Mouse (Mus musculus): ENCODE measurements around the gene Gm11084. TPM values are rescaled to one million over a fixed set of nuclear protein-coding genes. Genes with fewer than 3 reads are reported as not detected.
"Not testable (repeated sequence)": the region's sequence is repeated elsewhere in the genome, so short reads cannot be mapped to it uniquely, and the experiment has no call there.

Gm11084 gene
- polyA plus RNA-seq (2017; shearing (Covaris generic)), result not detected

DNA sequence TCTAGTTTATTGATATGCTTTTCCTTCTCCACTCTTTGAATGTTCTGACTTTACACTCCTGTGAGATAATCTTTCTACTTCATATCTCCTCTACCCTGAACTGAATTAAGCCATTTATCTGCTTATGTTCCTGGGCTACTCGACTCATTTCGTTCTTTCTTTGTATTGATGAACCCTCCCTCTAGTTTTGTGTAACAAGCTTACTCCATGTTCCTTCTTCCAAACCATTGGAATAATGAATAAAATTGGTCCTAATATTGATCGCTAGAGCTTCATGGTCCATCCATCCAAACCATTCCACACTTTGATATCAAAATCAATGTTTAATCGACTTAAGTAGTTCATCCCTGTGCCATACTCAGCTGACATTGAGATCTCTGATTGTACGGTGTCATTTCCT, at the start of gene Gm11084:
Gene Gm11084 (minus strand): TSS at position 101 of the 400 bp plus-strand sequence.
- ATAC-seq, result no peak

DNA sequence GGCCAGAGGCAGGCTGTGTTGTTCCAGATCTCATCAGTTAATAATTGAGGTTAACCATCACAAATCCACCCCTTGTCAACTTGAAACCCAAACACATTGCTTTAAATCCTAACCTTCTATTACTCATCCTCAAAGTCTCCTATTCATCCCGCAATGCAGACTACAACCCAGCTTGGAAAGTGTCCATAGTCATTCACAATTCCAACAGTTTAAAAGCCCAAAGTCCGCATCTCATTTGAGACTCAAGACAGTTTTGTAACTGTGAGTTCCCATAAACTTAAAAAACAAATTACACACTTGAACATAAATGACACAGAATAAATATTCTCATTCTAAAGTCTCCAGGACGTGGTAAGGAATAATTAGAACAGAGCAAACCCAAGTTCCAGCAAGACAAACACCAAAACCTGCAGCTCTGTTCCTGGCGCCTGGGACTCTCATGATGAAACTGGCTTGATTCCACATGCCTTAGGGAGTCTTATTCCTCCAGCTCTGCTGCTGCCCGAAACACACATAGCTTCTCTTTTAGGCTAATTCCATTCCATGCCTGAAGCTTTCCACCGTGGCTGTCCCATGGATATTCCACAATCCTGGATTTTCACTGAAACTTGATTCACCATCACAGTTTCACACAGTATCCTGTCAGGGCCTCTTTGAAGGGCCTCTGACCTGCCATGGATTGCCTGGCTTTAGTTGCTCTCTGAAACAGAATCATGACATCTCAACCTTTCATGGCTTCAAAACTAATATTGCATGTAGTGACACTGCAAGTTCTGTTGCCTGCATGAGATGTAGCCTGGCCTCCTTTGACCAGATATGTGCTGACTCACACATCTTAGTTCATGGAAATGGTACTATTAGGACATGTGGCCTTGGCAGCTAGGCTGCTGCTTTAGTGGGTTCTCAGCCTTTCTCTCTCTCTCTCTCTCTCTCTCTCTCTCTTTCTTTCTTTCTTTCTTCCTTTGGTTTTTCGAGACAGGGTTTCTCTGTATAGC, 44.8 kb upstream of the Gm11084 start:
- ATAC-seq, result no peak

DNA sequence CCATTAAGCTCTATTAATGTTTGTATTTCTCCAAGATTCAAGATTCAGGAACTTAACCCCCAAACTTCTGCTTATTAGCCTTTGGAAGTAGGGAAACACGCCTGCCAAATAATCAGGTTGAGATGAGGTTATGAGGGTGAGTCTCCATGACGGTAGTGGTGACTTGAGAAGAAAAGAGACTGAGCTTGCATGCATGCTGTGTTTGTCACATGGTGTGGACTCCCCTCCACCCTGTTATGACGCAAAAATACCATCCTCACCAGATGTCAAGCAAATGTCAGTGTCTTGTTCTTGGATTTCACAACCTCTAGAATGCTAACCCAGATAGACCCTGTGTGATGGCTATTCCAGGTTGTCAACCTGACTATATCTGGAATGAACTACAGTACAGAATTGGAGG, 43.3 kb upstream of the Gm11084 start:
- ATAC-seq, result no peak

DNA sequence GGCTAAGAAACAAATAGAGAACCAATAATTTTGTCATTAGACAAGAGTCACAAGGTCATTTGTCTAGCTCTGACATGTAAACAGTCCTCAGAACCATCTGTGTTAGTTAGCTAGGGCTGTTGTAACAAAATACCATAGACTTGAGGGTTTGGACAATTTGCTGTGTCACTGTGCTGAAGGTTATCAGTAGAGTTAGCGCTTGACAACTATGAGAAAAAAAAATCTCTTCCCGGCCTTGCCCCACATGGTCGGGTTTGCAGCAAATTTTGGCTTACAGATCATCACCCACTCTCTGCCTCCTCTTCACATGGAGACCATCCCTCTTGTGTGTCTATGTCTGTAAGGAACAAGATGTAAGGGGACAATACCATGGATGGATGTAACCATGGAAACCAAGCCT, 41.5 kb upstream of the Gm11084 start:
- no peak for ATAC-seq

DNA sequence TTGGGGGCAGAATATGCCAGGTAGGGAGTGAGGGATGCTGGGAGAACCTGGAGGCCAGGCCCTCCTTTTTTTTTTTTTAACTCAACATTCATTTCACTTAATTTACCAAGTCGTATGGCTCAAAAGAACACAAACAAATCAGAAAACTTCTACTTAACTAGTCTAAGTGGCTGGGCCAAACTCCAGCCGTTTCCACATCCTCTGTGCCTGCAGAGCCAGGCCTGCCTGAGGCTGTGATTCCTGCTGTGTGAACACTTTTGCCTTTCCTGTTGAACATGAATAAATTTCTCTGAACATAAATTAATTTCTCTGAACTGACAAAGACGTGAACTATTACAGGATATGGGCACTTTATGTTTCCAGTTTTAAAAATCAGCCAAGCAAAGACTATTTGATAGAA, 40.6 kb upstream of the Gm11084 start:
- ATAC-seq, result no peak

DNA sequence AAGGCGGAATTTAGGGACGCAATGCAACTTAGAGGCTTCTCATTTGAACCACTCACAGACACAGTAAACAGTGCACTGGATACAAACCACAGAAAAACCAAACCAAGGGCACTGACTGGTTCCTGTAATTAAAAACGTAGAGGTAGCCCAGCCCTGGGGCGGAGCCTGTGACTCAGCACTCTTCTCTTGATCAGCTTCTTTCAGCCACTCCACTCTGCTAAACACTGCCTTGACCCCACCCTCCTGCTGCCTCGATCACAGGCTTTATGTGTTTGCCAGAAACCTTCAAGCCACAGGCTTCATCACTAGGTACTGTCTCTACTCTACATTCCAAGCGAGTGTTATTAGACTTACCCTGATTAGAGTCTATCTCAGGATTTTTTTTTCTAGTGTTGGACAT, 37.3 kb upstream of the Gm11084 start:
- ATAC-seq, result no peak

DNA sequence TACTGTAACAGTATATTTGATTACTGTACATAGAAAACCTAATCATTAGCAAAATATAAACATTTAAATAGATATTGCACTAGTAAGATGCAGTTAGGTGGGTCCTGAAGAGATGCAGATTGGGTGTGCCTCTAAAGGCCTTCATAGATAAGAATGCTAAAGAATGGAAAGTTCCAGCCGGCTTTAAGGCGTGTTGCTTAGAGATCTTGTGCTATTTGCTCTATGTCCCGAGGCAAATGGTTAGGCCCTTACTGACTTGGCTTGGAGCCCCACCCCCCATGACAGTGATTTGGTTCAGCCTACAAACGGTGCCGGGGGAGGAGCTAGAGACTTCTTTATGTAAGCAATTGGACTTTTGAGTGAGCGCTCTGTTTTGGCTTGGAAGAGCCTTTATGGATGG, 34.5 kb upstream of the Gm11084 start:
- ATAC-seq, result no peak

DNA sequence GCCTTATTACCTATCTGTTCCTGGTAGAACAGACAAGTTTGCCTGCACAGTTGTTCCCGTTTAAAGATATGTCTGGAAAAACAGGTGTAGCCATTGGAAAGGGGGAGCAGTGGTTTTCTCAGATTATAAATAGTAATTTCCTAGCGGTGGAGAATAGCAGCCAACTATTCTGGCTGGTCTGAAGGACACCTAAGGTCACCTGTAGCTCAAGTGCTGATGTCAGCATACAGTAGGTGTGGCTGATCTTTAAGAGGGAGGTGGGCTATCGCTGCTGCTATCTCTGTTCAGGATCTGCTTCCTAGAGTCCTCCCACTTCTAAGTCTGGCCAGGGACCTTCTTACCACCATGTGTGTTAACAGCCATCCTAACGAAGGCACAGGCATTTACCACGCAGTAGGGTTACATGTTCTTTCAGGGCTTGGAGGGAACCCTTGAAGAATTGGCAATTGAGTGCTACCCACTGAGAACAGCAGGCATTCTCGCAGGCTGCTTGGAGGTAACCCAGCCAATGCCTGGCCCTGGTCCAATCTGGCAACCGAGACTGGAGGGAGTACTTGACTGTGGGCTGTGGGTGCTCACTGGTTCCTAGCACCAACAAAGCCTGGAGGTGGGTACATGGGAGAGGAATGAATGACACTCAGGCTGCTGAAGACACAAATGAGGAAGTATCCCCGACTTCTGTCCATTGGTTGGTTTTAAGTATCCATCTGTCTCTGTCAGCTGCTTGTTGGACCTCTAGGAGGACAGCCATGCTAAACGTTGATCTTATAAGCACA, 33.0 kb upstream of the Gm11084 start:
- no peak for ATAC-seq

DNA sequence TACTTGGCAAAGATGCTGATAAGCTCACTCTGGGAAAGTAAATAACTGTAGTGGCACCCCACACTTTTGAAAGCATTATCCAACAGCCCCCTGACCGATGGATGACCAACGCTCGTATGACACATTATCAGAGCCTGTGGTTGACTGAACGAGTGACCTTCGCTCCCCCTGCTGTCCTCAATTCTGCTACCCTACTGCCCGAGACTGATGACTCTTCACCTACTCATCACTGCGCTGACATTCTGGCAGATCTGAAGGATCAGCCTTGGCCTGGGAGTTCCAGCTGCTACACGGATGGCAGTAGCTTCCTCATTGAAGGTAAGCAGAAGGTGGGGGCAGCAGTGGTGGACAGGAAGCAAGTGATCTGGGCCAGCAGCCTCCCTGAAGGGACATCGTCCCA, 27.5 kb upstream of the Gm11084 start:
- ATAC-seq, result not testable (repeated sequence)

DNA sequence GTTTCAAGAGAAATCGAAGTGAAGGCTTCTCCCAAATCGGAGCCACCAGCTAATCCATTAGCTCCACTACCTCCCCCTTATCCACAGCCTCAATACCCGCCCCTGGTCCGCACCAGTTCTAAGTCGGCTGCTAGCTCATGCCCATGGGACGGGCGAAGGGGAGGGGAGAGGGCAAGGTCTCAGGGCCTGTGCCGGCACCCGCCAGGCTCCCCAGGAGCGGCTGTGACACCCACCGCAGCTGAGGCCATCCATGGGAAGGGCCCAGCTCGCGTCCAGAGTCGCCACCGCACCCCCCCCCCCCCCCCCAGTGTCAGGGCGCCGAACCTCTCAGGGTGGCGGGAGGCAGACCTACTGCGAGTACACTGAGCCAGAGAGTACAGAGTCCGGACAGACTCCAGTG, 26.1 kb upstream of the Gm11084 start:
- ATAC-seq, result no peak

DNA sequence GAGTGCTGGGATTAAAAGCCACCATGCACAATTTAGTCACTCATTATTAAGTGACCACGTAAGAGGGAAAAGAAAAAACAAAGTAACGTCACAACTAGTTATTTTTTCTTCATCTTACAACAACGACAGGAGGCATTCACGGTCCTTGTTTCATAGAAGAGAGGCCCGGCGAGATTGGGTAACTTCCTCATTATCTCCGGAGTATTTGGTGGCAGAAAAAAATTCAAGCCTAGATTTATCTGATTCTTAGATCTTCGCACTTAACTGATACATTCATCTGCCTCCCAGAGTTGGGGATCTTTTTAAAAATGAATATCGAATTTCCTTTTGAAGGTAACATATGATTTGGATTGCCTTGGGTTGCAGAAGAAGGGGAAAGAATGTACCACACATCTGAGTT, 21.0 kb upstream of the Gm11084 start:
- ATAC-seq, result no peak

DNA sequence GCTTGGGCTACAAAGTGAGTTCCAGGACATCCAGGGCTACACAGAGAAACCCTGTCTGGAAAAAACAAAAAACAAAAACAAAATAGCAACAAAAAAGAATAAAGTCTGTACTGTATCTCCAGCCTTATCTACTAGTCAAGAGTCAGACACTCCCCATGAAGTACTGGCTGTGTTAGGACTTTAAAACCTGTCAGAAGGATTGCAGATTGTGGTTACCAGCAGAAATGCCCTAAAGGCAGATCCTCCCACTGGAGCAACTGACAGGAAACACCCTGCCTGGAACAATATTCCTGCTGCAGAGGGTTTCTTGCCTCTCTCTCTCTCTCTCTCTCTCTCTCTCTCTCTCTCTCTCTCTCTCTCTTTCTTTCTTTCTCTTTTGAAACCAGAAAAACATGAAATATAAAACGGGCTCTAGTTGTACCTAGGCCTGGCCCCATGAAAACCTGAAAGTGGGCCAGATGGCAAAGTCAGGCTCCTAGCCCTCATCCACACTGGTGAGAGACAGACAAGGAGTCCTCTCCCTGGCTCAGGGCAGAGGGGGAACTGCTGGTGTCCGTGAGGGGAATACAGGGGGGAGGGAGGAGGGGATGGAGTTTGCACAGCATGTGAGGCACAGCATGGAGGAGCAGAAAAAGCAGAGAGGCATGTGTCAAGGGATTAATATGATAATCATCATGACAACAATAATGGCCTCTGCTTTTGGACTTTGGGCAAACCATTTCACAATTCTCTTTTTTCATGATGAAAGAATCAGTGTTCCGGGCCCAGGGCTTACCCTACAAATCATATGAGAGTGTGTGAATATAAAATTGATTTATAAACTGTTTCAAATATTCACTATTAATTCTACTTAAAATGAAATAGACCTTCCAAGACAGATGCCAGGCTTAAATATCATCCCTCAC, 19.3 kb upstream of the Gm11084 start:
- no peak for ATAC-seq

DNA sequence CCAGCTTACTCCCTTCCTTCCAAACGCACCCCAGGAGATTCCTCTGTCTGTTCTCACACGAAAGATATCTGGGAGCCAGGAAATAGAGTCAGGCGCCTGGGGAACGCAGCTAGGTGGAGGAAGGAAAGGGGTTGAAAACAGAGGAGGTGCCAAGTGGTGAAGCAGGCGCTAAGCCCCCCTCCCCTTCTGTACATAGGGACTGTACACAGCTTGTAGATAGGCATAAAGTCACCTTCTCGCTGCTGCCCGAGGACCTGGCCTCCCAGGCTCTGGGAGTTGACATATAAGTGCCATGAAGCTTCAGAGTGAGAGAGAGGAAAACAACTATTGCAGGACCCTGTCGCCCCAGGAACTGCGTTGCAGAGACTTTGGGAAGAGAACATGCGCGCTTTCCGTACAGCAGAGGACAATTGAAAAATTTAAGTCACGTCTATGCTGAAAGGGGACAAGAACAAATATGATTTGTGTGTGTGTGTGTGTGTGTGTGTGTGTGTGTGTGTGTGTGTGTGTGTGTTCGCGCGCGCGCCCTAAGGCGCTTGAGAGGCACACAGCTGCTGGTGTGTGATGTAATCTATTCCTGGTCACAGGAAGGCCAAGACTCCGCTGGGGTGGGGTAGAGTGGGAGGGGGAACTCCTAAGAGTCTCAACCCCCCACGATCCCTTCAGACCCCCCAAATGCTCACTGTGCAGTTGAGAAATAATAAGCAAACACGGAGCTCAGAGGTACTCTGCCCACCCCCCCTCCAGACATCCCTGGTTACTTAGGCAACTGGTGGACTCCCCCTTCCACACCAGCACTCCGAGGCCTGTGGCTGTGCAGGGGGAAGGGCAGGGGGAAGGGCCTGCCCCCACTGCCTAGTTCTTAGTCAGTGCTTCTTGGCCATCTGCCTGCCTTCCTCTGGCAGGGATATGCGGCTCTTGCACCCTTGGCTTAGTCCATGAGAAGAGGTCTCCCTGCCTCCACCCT, 17.5 kb upstream of the Gm11084 start:
- ATAC-seq, result no peak

DNA sequence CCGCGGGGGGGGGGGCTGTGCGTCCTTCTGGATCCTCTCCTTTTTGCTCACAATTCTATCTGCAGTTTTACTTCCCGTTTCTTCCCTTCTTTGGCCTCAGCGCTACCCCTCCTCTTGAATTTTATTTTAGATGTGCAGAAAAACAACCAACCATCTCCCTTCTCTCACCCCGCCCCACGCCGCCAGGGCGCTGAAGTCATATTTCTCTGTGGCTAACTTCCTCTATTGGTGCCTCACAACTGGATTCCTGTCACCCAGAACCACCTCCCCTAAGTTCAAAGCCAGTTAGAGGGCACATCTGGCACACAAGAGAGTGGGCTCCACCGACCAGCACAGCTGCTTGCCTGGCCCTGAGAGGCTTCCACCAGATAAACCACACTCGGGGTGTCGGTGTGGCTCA, 16.5 kb upstream of the Gm11084 start:
- ATAC-seq, result peak; percentile 74

DNA sequence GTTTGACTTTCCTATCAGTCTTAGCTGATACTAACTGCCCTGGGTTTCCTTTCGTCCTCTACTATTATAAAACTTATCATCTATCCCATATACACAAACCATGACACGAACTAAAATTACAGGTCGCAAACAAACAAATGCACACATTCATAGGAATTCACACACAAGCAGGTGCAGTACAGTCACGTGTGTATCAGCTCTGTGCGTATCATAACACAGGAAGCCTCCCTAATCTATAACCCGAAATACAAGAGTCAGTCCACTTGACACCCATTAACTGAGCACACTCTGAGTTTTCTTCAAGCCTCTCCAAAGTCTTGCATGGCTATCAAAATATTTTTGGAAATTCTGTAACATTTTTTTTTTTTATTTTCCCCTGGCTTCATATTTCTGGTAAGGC, 15.9 kb upstream of the Gm11084 start:
- ATAC-seq, result no peak

DNA sequence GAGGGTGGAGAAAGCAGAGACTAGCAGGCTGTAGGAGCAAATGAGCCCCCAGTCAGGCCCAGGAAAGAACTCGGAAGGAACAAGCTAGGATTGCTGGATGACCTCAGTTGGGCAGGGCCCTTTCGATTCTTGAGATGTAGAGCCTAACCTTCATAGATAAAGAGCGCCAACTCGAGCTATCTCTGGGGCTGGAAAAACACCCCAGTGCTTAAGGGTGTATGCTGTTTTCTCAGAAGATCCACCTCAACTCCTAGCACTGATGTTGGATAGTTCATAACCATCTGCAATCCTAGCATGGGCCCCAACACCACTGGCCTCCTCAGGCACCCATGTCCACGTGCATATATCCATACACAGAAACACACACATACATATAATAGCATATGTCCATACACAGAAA, 15.5 kb upstream of the Gm11084 start:
- no peak for ATAC-seq

DNA sequence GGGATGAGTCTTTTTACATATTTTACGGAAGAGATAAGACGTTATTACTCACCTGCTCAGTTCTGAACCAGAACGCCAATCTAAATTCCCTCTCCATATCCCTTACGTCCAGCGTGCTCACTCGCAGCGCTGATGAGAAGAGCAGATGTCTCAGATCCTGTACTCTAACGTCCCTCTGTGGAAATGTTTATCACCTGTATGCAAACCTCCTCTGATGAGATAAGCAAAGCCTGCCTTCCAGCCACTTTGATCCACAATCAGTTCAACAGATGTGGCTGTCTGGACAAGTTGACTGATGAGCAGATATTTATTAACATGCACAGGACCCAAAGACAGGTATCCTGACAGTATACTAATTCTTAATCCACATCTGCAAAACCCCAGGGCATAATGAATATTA, 13.7 kb upstream of the Gm11084 start:
- ATAC-seq, result no peak

DNA sequence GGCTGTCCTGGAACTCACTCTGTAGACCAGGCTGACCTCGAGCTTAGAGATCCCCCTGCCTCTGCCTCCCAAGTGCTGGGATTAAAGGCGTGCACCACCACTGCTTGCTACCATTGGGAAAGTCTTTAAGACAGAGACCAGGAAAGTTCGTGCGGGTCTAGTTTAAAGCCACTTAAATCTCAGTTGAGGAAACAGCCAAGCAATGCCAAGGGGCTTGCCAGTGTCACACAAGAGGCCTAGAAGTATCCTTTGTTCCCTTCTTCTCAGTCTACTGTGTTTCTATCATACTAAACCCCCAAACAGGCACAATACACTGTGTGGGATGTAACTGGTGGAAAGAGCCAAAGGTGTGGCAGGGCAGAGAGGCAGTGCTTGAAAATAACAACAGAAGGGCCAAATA, 11.1 kb upstream of the Gm11084 start:
- no peak for ATAC-seq

DNA sequence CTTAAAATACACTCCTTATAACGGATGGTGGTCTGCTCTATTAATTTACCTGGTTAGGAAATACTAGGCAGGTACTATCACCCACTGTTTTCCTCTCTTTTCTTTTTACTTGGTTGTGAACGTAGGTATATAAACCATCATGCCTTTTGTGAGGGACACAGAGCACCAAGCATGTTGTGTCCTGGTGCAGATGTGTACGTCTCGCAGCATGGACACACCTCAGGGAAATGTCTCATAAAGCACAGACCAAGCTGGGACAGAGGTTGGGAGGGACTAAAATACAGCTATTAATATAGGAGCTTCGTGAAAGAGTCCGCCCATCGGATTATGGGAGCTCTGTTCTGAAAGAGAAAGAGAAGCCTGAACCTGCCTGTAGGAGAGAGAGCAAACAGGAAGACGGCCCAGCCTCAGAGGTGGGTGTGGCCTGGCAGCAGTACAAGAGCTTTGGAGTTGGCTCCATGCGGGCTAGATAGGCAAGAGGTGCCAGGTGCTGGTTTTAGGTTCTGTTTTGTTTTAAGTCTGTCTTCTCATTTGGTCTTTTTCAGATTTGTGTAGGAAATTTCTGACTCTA, 10.4 kb upstream of the Gm11084 start:
- ATAC-seq, result peak; percentile 94

DNA sequence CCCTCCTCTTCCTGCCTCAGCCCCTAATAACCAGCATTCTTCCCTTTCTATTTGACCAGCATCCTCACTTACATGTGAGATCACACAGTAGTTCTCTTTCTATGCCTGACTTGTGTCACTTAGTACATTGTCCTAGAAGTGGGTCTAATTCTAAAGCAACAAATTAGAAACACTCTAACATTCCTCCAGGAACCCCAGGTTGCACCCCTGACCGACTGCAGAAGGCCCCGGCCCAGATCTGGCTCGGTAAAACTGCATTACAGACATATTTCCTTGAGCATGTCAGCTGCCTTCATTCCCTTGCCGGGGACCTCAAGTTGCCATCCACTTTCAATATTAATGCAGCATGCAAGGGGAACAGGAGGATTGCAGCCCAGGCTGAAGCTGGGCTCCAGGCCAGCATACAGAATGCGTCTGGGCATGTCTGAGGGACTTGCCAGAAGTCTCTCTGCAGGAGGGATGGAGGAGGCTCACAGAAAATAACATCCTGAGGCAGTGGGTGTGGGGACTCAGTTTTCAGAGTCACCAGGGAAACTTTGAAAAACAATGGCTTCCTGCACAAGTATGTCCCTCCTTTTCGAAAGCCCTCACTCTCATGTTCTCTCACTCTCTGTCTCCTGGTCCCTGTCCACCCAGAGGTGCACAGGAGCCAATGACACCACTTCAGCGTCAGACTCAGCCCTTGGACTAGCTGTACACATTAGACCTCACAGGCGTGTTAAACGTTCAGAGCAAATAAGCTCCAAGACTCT, 9.0 kb upstream of the Gm11084 start:
- peak; percentile 70 for ATAC-seq
